Mouse (Mus musculus): ENCODE measurements around the gene Mbnl2. TPM values are rescaled to one million over a fixed set of nuclear protein-coding genes. Genes with fewer than 3 reads are reported as not detected.

Gene Mbnl2
- polyA plus RNA-seq, 1 experiment from 2014 or later: 20.2 TPM

DNA sequence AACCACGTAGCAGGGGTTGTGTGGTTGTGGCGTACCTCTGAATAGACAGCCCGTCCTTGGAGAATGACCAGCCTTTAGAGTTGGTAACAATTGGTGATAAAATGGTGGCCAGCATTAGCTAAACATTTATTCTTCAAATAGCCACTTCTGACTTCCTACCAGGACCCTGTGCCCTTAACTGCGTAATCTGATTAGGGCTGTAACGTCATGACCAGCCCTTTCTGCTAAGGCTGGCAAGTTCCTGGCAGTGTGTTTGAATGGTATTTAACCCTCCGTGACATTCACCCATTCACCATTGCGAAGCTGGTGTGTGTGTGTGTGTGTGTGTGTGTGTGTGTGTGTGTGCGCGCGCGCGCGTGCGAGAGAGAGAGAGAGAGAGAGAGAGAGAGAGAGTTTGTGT lies 94.6 kb downstream of the Mbnl2 start:
- ATAC-seq: 0 out of 2 replicates have a peak, but pooled peaks have one; percentile 17
- no peaks in the 10 kb centered on the region for H3K36me3 ChIP-seq
- WGBS (ENCODE audit: insufficient replicate concordance): 76% methylated on average over 14 of the region's 14 CpGs
- peaks cover 17% of the 10 kb centered on the region; the same call in 1 of the 2 replicates for H3K4me1 ChIP-seq
- no peak overlapping the region for H3K4me2 ChIP-seq
- no peak overlapping the region for H3K4me3 ChIP-seq
- H3K27me3 ChIP-seq (replicated peaks): no peaks in the 10 kb centered on the region
- H3K27ac ChIP-seq: no peak overlapping the region
- no peaks in the 10 kb centered on the region for H3K9me3 ChIP-seq (replicated peaks)
- no peak overlapping the region for H3K9ac ChIP-seq

DNA sequence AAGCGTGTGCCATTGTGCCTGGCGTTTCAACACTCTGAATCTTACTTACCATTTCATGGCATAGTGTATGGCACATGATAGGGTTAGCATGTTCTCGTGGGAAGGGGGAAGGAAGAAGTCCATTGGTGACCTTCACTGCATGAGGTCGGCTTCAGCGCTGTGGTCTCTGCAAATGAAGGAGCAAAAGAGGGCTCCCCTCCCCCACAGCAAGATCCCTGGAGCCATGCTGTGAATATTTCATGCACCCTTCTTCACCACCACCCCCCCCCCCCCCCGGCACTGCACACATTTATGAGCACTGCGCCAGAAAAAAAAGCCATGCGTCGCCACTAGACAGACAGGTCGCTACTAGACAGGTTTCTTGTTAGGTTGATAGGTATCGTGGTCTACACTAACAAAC lies 95.2 kb downstream of the Mbnl2 start:
- 75% methylated on average over 11 of the region's 11 CpGs for WGBS (ENCODE audit: insufficient replicate concordance)
- peaks cover 17% of the 10 kb centered on the region; the same call in 1 of the 2 replicates for H3K4me1 ChIP-seq
- H3K27ac ChIP-seq: no peak overlapping the region
- ATAC-seq: no peak
- H3K9ac ChIP-seq: no peak overlapping the region
- no peaks in the 10 kb centered on the region for H3K27me3 ChIP-seq (replicated peaks)
- H3K4me3 ChIP-seq: no peak overlapping the region
- H3K36me3 ChIP-seq: no peaks in the 10 kb centered on the region
- H3K4me2 ChIP-seq: no peak overlapping the region
- no peaks in the 10 kb centered on the region for H3K9me3 ChIP-seq (replicated peaks)

DNA sequence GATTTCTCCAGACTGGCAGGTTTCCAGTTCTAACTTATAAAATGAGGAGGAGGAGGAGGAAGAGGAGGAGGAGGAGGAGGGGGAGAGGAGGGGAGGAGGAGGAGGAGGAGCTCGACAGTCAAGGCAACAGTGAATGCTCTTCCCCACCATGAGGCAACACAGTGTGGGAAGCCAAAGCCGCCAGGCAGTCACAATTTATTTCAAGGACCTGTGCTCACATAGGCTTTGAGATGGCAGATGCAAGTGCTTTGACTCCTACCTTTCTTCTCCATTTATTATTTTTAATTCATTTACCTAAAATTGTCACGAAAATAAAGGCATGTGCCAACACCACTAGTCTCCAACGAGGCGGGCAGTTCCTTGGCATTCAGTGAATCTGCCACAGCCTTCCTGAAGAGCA lies 95.7 kb downstream of the Mbnl2 start:
- Histone ChIP-seq H3K4me3 (no peak overlapping the region), H3K27me3 (replicated peaks) (no peaks in the 10 kb centered on the region), H3K9me3 (replicated peaks) (no peaks in the 10 kb centered on the region), H3K4me1 (peaks cover 17% of the 10 kb centered on the region; the same call in 1 of the 2 replicates), H3K4me2 (no peak overlapping the region), H3K27ac (no peak overlapping the region), H3K9ac (no peak overlapping the region), H3K36me3 (no peaks in the 10 kb centered on the region)
- WGBS (ENCODE audit: insufficient replicate concordance): 62% methylated on average over 5 of the region's 5 CpGs
- ATAC-seq: no peak

DNA sequence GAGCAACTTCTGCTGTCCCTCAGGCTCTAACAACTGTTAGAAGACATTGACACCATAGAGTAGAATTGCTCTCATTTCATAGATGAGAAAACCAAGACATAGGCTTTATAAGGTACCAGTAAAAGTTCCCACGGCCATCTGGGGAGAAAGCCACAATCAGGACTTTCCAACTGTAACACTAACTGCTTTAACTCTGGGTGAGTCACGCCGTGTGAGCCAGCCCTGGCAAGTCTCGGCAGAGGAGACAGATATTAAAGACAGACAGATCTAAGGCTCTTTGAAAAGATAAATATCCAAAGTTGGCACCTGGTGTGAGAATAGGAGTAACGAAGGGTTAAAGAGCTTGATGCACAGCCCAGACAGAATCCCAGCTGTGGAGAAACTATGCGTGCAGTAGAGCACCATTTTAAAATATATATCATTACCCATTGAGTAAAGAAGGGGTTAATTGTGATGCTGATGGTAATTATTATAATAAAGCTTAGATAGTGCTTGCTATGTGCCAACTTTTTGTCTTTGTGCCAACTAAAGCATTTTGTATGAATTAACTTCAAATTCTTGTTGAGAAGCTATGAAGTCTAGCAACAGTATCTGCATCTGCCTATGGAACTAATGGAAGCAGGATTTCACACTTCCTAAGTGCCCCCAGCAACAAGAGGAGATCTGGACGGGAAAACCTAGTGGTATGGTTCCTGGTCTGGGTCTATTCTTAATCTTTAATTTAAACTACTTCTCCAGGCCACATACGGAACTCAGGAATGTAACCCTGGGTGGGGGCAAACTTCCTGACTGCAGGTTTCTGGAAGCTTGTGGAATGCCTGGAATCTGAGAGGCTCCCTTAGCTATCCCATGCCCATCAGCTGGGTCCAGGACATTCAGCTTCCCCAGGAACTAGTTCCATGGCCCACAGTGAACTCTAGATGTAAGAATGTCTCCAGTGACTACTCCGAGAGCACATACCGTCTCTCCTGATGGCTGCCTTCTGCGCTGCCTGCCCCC lies 97.9 kb downstream of the Mbnl2 start:
- 62% methylated on average over 11 of the region's 11 CpGs for WGBS (ENCODE audit: insufficient replicate concordance)
- H3K9me3 ChIP-seq (replicated peaks): no peaks in the 10 kb centered on the region
- peaks cover 23% of the 10 kb centered on the region for H3K4me1 ChIP-seq
- no peaks in the 10 kb centered on the region for H3K27me3 ChIP-seq (replicated peaks)
- no peak overlapping the region for H3K27ac ChIP-seq
- no peaks in the 10 kb centered on the region for H3K36me3 ChIP-seq
- no peak overlapping the region for H3K9ac ChIP-seq
- no peak overlapping the region for H3K4me2 ChIP-seq
- H3K4me3 ChIP-seq: no peak overlapping the region
- ATAC-seq: no peak

DNA sequence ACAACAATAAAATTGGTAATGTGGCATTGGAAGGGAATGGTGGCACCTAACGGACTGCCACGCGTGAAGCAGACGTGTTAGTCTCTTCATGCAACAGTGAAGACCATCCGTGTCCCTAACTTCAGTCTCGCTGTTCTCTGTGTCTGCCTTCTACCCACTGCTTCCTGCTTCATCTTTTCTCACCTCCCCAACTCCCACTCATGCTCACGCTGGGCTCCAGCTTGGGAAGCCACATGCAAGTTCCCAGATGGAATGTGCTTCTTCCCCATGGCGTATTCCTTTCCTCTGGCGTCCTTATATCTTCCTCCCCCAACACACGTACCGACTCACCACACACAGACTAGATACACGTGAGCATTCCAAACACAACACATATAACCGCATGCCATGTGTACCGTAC lies 99.3 kb downstream of the Mbnl2 start:
- Histone ChIP-seq H3K4me1 (peaks cover 15% of the 10 kb centered on the region), H3K27ac (no peak overlapping the region), H3K9ac (no peak overlapping the region), H3K9me3 (replicated peaks) (no peaks in the 10 kb centered on the region), H3K27me3 (replicated peaks) (no peaks in the 10 kb centered on the region), H3K4me3 (no peak overlapping the region), H3K4me2 (no peak overlapping the region), H3K36me3 (no peaks in the 10 kb centered on the region)
- ATAC-seq: no peak
- 85% methylated on average over 14 of the region's 14 CpGs for WGBS (ENCODE audit: insufficient replicate concordance)

DNA sequence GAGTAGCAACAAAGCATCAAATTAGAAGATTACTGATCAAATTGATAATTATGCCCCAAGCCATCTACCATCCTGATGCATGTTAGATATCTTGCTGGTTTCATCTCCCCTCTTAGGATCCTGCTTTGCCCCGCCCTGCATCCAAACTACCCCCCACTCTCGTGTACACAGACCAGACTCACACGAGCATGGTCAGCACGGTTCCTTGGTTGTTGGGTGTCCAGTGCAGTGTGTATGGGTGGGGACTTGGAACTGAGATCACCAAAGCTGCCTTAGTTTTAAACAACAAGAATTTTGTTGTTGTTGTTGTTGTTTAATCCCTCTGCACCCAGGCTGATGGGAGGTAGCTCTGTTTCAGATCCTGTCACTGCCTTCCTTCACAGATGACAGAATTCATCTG lies 101.7 kb downstream of the Mbnl2 start:
- ATAC-seq: no peak
- no peak overlapping the region for H3K4me3 ChIP-seq
- peaks cover 10% of the 10 kb centered on the region; the same call in 1 of the 2 replicates for H3K4me1 ChIP-seq
- no peaks in the 10 kb centered on the region for H3K9me3 ChIP-seq (replicated peaks)
- H3K4me2 ChIP-seq: no peak overlapping the region
- H3K36me3 ChIP-seq: no peaks in the 10 kb centered on the region
- H3K9ac ChIP-seq: no peak overlapping the region
- H3K27ac ChIP-seq: no peak overlapping the region
- 79% methylated on average over 4 of the region's 4 CpGs for WGBS (ENCODE audit: insufficient replicate concordance)
- no peaks in the 10 kb centered on the region for H3K27me3 ChIP-seq (replicated peaks)

DNA sequence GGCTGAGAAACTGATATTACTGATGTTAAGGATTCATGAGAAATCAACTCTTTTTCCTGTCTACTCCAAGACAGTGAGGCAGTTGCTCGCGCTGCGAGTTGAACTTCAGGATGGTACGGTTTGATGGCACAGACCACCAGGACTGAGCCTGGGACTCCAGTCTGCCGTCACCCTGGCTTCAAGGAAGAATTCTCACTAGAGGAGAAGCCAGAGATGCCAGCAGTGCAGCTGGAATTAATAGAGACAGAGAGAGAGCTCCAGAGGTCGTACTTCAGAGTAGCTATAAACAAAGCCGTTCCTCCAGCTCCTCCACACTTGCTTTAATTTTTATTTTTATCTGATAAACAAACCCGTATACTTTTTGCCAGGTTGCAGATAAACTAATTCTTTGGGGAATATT lies 102.5 kb downstream of the Mbnl2 start:
- no peak for ATAC-seq
- H3K9ac ChIP-seq: no peak overlapping the region
- no peaks in the 10 kb centered on the region for H3K36me3 ChIP-seq
- peaks cover 6% of the 10 kb centered on the region; the same call in 1 of the 2 replicates for H3K4me1 ChIP-seq
- no peaks in the 10 kb centered on the region for H3K27me3 ChIP-seq (replicated peaks)
- no peak overlapping the region for H3K4me3 ChIP-seq
- H3K27ac ChIP-seq: no peak overlapping the region
- H3K4me2 ChIP-seq: no peak overlapping the region
- 76% methylated on average over 8 of the region's 8 CpGs for WGBS (ENCODE audit: insufficient replicate concordance)
- H3K9me3 ChIP-seq (replicated peaks): no peaks in the 10 kb centered on the region

DNA sequence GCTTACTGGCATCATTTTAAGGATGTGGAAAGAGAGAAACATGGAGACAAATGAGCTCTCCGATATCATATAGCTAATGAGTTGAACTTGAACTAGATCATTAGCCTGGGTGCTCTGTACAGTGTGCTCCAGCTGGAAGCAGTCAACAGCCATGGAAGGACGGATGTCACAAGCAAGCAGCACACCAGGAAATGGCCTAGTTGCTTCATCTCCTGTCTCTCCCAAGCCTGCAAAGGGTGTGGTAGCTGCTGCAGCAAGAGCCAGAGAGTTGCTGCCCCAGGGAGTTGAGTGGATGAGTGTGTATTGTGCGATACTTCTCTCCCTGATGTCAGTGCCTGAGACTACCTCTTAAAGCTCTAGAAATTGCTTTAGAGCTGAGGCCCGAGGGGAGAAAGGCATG lies 104.2 kb downstream of the Mbnl2 start:
- no peak overlapping the region for H3K27ac ChIP-seq
- H3K27me3 ChIP-seq (replicated peaks): no peaks in the 10 kb centered on the region
- 65% methylated on average over 4 of the region's 4 CpGs for WGBS (ENCODE audit: insufficient replicate concordance)
- no peak overlapping the region for H3K4me3 ChIP-seq
- no peak overlapping the region for H3K4me2 ChIP-seq
- no peak for ATAC-seq
- no peak overlapping the region for H3K9ac ChIP-seq
- no peaks in the 10 kb centered on the region for H3K36me3 ChIP-seq
- no peaks in the 10 kb centered on the region for H3K9me3 ChIP-seq (replicated peaks)
- peaks cover 6% of the 10 kb centered on the region; the same call in 1 of the 2 replicates for H3K4me1 ChIP-seq

DNA sequence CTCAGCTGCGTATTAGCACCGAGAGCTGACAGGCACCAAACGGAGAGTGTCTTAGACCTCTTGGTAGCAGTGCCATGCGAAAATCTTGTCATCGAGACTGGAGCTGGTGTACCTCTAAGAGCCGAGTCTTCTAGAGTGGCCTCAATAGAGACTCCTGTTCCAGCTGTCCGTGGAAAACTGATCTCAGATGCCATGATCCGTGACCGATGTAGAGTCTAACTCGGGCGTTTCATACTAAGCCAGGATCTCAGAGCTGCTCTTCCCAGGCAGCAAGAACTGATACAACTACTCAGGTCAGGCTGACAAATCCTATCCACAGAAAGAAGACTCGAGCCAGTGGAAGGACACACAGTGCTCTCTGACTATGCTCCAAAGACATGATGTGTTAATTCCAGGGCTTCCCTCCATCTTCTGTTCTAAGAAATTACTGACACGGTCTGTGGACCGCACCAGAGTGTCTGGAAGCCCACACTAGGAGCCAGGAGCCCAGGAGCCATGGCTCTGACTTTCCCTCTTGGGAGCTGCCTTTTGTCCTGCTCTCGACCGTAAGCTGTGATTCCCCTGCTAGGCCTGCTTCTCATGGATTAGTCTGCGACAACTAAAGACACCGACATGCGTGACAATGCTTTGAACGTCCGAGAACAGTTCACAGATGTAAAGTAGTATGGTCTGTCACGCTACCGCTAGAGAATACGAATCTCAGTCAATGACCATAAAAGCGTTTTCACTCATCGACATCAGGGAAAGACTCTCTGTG lies 106.1 kb downstream of the Mbnl2 start:
- Histone ChIP-seq H3K9ac (no peak overlapping the region), H3K36me3 (no peaks in the 10 kb centered on the region), H3K4me2 (no peak overlapping the region), H3K27me3 (replicated peaks) (no peaks in the 10 kb centered on the region), H3K4me3 (no peak overlapping the region), H3K4me1 (peaks cover 6% of the 10 kb centered on the region; the same call in 1 of the 2 replicates), H3K27ac (0 out of 2 replicates have a peak overlapping the region, but pooled peaks have one; percentile 4), H3K9me3 (replicated peaks) (no peaks in the 10 kb centered on the region)
- no peak for ATAC-seq
- WGBS (ENCODE audit: insufficient replicate concordance): 82% methylated on average over 26 of the region's 26 CpGs

DNA sequence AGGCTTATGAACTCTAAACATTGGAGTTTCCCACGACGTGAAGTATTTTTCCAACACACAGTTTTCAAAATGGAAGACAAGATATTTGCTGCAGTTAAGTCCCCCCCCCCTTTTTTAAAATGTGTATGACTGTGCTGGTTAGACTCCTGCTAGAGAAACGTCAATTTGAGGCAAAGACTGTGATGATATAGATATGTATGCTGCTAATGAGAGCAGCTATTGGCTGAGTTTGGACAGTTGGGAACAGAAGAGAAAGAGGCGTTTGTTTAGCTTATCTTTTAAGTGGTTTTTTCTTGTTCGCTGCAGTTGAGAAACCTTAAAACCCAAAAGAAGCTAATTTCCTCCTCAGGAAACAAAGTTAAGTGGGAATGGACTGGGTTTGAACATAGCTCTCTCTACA lies 106.7 kb downstream of the Mbnl2 start:
- 50% methylated on average over 5 of the region's 5 CpGs for WGBS (ENCODE audit: insufficient replicate concordance)
- Histone ChIP-seq H3K4me2 (no peak overlapping the region), H3K27me3 (replicated peaks) (no peaks in the 10 kb centered on the region), H3K4me3 (no peak overlapping the region), H3K36me3 (no peaks in the 10 kb centered on the region), H3K27ac (no peak overlapping the region), H3K9me3 (replicated peaks) (no peaks in the 10 kb centered on the region), H3K4me1 (peaks cover 8% of the 10 kb centered on the region), H3K9ac (no peak overlapping the region)
- ATAC-seq: no peak

DNA sequence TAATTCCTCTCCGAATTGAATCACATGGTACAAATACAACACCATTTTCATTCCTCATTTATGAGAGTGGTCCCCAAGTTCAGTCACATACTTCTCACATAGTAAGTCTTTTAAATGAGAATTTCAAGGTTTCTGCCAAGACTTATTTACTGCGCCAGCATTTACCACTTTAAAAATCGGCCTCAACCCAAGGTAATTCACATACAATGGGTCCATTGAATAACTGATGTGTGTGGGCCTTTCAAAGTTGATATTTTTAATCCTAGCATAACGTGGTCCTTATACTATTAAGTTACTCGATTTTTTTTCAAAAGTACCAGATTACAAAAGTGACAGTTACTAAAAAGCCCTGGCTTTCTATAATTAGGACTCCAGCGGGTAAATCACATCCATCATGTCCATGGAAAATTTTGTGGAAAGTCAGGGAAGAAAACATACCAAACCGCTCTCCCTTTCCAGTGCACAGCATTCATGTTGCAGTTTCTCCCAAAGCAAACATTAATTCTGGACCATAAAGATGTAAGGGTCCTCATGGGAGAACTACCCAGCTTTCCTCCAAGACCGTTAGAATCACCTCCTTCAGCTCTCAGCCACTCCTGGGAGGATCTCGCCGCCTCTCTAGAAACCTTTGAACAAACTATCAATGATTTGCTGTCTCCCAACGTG lies 107.8 kb downstream of the Mbnl2 start:
- Histone ChIP-seq H3K4me2 (no peak overlapping the region), H3K27ac (no peak overlapping the region), H3K9ac (no peak overlapping the region), H3K9me3 (replicated peaks) (no peaks in the 10 kb centered on the region), H3K4me1 (peaks cover 4% of the 10 kb centered on the region), H3K4me3 (no peak overlapping the region), H3K36me3 (no peaks in the 10 kb centered on the region), H3K27me3 (replicated peaks) (no peaks in the 10 kb centered on the region)
- ATAC-seq: no peak
- WGBS (ENCODE audit: insufficient replicate concordance): 78% methylated on average over 11 of the region's 11 CpGs

Measured in liver, embryonic 12.5 days (tissue).